Mouse (Mus musculus): ENCODE data around the gene Srd5a3. TPM values are rescaled to one million over a fixed set of nuclear protein-coding genes. Genes with fewer than 3 reads are reported as not detected.

The Srd5a3 gene
- polyA plus RNA-seq, 1 experiment from 2014 or later = 31.0 TPM

Other genes with a start within 250 kb of the Srd5a3 start
- gene Kdr, start 161.8 kb upstream of the Srd5a3 start, polyA plus RNA-seq (2016; fragmentation: Nextera tagmentation; extraction: Ambion mirVana) = 36.7 and 48.1 TPM in 2 replicates
- 71.1 and 101 TPM in 2 replicates for gene Tmem165, start 43.6 kb downstream of the Srd5a3 start, polyA plus RNA-seq (2016; fragmentation: Nextera tagmentation; extraction: Ambion mirVana)
- gene Clock, start 164.5 kb downstream of the Srd5a3 start, polyA plus RNA-seq (2016; fragmentation: Nextera tagmentation; extraction: Ambion mirVana) = 10.5 and 11.1 TPM in 2 replicates
- not detected in 2 replicates for gene Pdcl2, start 190.9 kb downstream of the Srd5a3 start, polyA plus RNA-seq (2016; fragmentation: Nextera tagmentation; extraction: Ambion mirVana)
- gene Nmu, start 223.5 kb downstream of the Srd5a3 start, polyA plus RNA-seq (2016; fragmentation: Nextera tagmentation; extraction: Ambion mirVana) = 0.16 TPM in 1 of 2 replicates, not detected in the other

Data from heart, embryonic 10.5 days (tissue).